Mouse (Mus musculus): ENCODE data around the gene Slc39a1.

Gene Slc39a1

DNA sequence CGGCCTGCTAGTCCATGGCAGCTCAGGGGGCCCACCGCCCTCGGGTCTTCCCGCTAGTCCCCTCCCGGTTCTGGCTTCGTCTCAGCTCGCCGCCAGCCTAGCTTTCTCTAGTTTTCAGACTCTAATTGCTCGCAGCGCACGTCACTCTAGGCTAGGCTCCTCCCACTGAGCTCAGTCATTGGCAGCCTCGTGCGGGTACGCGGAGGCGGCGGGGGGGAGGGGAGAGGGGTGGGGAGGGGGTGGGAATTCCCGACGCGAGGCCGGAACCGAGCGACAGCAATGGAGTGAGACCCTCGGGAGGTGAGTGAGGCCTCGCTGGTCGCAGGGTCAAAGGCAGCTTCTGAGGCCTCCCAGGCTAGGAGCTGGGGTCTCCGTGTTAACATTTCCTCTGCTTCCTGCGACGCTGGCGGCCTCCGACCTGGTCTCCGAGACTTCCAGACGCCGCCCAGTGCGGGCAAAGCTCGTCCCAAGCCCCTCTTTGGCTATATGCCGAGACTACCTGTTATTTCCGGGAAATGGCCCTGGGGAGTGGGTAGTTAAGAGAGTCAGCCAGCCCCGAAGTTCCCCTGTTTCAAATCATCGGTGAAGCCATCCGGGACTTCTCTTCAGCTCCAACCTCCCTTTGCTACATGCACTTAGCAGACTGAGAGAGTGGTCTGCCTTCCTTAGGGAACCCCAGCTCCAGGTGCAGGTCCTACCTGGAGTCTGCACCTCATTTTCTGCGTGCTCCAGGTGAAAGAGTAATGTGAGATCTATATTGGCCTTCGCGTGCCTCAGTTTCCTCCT, at the start of gene Slc39a1:
TSS of gene Slc39a1 (plus strand) at position 213 of the 786 bp plus-strand sequence.
- under 1% methylated on average over 44 of the region's 44 CpGs for WGBS

DNA sequence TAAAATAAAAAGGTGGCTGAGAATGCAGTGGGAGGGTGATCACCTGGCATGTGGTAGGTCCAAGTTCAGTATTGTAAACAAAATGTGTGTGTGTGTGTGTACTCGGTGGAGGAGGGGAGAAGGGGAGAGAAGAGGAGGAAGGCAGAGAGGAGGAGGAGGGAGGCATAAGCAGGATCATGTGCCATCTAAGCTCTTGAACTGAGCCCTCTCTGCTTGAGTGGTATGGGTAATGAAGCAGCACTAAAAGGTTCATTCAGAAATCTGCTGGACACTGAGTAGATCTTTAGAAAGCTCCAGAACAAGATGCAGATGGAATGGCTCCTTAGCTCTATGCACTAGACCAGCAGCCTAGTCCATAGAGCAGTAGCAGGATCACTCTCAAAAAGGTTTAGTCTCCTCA, 45.1 kb upstream of the Slc39a1 start:
- 42% methylated on average over 1 of the region's 1 CpGs for whole genome bisulfite sequencing

- 75% methylated on average over 5 of the region's 5 CpGs for WGBS
Observed at GRCm38 (mm10) chr3:90203619-90204018, 44.4 kb upstream of the Slc39a1 start.

GRCm38 (mm10) chr3:90204582-90204981, 43.4 kb upstream of the Slc39a1 start:
- WGBS = 97% methylated on average over 2 of the region's 2 CpGs

GRCm38 (mm10) chr3:90208662-90209061, 39.3 kb upstream of the Slc39a1 start:
- WGBS = 87% methylated on average over 2 of the region's 2 CpGs

DNA sequence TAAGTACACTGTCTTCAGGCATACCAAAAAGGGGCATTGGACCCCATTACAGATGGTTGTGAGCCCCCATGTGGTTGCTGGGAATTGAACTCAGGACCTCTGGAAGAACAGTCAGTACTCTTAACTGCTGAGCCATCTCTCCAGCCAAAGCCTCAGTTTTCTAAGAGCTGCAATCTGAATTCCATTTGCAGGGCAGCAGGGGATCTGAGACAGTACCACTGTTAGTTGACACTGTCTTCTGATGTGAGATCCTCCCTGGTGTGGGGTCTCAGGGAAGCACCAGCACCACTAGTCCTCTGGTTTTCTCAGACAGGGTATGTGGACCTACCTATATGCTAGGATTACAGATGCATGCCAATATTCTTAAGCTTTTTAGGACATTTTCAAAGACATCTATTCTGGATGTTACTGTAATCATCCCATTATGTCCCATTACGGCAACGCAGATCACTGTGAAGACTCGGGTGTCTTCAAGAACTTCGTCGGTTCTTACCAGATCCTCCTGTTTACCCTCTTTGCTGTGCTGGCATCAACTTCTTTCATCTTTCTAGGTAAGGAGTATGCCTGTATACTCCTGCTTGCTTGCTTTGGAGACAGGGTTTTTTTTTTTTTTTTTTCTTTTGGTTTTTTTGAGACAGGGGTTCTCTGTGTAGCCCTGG, 37.9 kb upstream of the Slc39a1 start:
- WGBS = 85% methylated on average over 5 of the region's 5 CpGs

DNA sequence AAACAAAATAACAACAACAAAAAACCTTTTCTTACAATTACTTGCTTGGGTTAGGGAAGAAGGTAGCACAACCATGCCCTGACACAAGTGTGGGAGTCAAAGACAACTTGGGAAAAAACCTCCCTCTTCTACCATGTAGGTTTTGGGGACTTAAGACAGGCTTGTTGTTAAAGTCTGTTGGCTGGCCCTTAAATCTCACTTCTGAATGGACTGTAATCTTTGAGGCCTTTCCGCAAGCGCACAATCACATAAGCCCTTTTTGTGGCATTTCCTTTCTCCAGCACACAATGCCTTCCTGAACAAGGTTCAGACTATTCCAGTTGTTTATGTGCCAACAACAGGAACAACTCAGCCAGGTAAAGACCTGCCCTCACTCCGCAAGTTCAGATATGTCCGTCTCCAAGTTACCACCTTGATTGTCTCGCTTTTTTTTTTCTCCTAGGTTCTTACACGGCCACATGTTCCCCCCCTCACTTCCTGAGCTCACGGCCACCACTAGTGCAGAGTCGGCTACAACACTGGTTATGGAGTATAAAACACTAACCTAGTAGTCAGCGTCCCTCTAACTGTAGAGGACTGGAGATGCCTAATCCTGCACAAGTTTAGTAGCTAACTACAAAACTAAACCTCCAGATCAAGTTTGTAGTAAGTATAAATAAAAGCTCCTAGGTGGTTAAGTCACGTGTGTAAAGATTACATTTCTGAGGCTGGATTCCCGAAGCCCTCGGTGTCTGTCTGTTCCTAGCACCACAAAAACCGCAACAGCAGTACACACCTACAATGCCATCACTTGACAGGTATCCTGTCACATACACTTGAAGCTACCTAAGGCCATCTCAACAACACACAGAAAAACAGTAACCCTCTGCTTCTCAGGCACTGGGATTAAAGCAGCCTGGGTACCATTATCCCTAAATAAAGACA, 36.2 kb upstream of the Slc39a1 start:
- whole genome bisulfite sequencing = 68% methylated on average over 13 of the region's 13 CpGs

DNA sequence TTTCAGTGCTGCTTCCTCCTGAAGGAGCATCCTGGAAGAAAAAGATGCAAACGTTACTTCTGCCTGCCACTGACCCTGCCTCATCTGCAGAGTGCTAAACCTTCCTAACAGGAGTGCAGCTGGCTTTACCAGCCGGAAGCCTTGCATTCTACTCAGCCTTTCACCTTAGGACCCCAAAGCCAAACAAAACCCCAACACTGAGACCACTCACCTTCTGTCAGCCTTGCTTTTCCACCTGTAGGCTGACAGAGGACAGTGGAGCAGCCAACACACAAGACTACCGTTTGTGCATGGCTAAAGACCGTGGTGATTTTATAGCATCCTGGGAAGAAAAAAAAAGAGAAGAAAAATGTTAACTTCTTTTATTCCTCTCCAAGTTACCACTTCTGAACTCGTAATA, 35.2 kb upstream of the Slc39a1 start:
- 7% methylated on average over 5 of the region's 5 CpGs for WGBS

DNA sequence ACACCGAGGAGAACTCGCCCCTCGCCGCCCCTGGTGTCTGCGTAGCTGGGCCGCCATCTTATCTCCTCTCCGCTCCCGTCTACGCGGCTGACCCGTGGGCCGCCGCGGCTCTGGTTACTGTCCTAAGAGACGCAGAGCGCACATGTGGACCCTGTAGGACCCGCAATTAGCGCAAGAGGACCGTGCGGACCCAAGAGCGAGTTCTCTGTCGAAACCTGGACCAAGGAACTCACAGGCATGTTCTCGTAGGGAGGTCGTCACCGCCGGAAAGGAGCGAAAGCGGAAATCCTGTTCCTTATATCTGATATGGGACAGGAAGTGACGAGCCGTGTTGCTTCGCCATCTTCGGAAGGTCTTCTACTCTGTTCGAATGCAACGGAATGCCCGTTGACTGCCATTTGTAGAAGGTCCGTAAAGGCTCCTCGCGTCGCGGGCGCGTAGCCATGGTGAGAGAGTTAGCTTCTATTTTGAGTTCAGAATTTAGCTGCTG, 34.5 kb upstream of the Slc39a1 start, which contains the start of the genes Rps27 and Rab13:
TSS of gene Rps27 (minus strand) at position 275 of the 490 bp plus-strand sequence.
TSS of gene Rab13 (plus strand) at position 319 of the 490 bp plus-strand sequence.
- under 1% methylated on average over 42 of the region's 42 CpGs for WGBS

GRCm38 (mm10) chr3:90213956-90214684, 33.9 kb upstream of the Slc39a1 start:
- WGBS = 10% methylated on average over 12 of the region's 12 CpGs

- 46% methylated on average over 1 of the region's 1 CpGs for WGBS
Observed at GRCm38 (mm10) chr3:90215825-90216380, 32.1 kb upstream of the Slc39a1 start.

DNA sequence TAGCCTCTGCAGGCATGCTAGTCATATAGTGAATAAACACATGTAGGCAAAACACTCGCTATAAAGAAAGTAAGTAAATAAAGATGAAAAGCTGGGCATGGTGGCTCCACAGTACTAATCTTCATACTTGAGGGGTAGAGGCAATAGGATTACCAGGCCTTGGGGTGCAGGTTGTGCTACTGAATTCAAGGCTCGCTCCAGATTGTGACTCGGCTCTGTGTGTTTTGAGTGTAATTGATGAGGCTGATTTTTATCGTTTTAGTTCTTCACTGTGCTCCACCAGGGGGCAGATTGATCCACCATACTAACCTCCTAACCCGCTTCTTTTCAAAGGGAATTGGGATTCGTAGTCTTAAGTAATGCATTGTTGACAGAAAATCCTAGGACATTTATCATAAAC, 27.9 kb upstream of the Slc39a1 start:
- WGBS = 8% methylated on average over 6 of the region's 6 CpGs

DNA sequence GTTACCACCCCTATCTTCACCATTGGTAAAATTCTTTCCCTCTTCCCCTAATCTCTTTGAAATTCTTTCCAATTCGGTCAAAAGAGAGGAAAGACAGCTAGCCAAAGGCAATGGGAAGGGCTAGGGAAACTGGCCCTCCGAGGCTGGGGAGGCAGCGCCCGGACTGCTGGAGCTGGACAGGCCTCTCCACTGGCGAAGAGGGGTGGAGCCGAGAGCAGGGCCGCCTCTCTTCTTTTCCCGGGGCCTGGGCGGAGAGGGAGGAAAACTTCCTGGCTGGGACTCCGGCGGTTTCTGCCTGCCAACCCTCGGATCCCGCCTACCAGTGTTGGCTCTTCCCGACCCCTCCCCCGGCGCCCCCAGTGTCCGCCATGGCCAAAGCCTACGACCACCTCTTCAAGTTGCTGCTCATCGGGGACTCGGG, 27.4 kb upstream of the Slc39a1 start:
- 2% methylated on average over 20 of the region's 20 CpGs for WGBS

DNA sequence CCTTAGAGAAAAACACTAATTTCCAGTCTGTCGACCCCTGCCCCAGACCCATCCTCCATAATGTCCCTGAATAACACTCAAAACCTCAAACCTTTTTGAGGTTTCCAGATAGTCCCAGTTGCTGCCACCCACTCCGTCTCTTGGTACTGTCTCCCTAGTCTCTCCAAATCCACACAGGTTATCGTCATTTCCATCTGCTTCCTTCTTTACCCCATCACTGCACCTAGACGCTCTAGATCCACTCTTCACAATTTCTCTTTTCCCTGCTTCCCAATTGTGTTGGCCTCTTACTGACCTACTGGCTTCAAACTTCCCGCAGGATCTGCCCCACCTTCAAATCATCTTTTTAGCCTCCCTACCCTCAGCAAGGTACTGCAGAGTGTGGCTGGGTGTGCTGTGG, 26.8 kb upstream of the Slc39a1 start:
- WGBS = 25% methylated on average over 5 of the region's 5 CpGs

DNA sequence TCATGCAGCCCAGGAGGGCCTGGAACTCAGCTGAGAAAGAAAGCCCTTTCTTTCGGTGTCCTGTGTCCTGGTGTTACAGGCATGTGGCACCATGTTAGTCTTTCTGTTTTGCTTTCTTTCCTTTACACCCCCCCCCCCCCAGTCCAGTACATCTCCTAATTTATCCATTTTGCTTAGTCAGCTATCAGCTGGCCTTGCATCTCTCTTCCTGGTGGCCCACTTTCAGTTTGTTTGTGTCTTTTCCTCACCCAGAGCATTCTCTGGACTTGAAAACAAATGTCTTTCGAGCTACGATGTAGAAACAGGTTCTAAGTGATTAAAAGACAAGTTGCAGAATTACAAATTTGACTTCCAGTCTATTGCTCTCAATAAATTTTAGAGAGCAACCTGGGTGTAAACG, 25.5 kb upstream of the Slc39a1 start:
- 80% methylated on average over 4 of the region's 4 CpGs for WGBS

DNA sequence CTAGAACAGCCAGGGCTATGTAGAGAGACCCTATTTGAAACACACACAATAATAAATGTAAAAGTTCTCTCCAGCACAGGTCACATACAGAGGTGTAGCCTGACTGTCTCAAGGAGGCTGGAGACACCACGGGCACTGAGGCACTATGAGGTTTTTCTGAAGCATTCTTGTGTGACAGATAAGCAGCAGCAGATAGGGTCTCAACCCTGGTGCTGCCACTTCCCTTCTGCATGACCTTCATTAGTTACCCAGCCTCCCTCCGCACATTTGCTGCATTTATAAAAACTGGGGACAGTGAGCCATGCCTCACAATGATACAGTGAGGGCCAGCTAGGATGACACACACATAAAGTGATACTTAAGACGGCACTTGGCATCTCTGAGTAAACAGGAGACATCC, 25.0 kb upstream of the Slc39a1 start:
- WGBS = 79% methylated on average over 3 of the region's 3 CpGs

- WGBS = 86% methylated on average over 10 of the region's 10 CpGs
Observed at GRCm38 (mm10) chr3:90224331-90224730, 23.6 kb upstream of the Slc39a1 start.

GRCm38 (mm10) chr3:90231075-90231474, 16.9 kb upstream of the Slc39a1 start:
- 7% methylated on average over 8 of the region's 8 CpGs for WGBS

DNA sequence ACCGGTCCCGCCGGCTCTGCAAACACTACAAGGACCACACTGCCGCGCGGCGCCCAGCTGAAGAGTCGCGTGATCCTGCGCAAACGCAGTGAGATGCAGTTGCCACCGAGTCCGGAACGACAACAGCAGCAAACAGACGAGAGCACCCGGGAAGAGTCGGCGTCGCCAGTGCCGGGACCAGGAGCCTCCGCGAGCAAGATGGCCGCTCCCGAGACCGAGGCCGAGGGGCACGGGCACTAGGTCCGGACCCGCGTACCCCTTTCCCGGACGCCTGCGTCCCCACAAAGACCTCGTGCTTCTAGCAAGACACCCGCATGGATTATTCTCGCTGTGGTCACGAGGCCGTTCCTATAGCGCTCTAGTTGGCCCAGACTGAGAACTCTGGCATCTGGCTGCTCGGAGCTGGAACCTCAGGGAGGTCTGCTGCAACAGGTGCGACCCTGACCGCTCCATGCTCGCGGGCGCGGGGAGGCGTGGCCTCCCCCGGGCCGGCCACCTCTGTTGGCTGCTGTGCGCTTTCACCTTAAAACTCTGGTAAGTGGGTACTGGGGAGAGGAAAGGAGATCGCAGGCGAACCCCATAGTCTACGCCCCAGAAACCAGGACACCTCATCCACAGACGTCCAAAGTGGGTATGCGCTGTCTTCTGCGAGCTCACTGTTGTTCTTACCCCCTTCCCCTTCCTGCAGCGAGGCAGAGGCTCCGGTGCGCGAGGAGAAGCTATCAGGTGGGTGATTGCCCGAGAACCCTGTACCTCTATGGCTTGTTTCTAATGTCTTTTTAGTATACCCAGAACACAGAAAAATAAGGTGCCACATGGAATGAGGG, 16.3 kb upstream of the Slc39a1 start, which contains the start of gene Jtb:
TSS of gene Jtb (plus strand) at position 91 of the 827 bp plus-strand sequence.
- under 1% methylated on average over 61 of the region's 61 CpGs for WGBS

GRCm38 (mm10) chr3:90241251-90241650, 6.7 kb upstream of the Slc39a1 start:
- 94% methylated on average over 2 of the region's 2 CpGs for WGBS

Measured in cerebral cortex, adult 2 months (tissue).